Mouse (Mus musculus) skeletal muscle tissue, adult 2 months (tissue): ENCODE measurements around the gene Dhrs3.

Source experiments
- DNase-seq: peaks from one replicate; pipeline ENCODE4 v3.0.0-alpha.2; 2012; ENCODE audit warnings: low read depth, low spot score

Gene Dhrs3

DNA sequence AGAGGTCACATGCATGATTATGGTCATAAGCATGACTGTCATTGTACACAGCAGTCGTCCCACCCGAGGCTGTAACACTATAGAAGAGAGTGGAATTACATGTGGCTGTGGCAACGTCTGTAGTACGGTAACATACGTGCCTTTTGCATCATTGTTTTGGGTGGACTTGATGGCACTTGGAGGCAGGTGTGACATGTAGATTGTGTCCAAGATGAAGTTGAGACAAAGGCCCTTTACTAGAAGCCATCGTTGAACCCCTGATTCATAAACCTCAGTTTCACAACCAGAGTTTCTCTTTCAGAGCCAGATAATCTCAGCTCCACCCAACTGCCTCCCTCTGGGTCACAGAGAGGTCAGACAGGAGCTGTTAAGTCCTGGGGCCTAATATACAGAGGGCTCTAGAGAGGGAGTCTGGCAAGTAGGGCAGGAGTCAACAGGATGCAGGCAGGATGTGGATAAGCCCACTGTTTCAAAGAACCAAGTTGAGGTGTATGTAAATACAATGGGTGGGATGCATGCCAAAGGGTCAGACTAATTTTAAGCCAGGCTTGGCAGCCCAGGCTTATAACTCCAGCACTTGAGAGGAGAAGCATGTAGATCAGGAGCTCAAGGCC is 5.5 kb downstream of the Dhrs3 start:
- DNase-seq: peak; percentile 61

DNA sequence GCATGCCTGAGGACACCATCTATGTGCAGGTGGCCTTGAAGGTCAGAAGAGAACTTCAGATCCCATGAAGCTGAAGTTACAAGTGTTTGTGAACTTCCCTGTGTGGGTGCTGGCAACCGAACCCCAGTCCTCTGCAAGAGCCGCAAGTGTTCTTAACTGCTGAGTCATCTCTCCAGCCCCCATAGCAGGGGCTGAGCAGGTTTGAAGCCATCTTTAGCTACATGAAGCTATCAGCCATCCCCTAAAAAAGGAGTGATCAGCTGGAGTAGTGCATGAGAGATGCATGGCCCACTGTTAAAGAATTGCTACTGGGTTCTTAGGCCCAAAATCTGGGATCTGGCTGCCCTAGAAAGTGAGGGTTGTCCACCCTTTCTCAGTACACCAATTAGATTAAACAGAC is 6.1 kb downstream of the Dhrs3 start:
- no peak for DNase-seq

GRCm38 (mm10) chr4:144901561-144902111 is 9.0 kb downstream of the Dhrs3 start:
- DNase-seq: no peak

DNA sequence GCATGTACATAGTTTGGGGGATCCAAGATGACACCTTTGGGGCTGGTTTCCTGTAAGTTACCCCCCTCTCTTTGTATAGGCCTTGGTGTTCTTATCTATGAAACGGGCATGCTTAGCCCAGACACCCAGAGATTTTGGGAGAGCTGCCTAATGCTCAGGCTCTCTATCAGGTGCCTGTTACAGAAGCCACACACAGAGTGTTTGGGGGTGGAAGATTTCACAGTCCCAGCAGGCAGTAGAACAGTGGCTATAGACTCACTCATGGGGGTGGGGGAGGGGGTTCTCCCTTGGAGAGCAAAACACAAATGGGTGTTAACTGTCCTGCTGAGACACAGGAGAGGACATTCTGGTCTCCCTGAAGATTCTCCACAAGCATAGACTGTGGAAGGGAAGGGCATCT is 10.5 kb downstream of the Dhrs3 start:
- DNase-seq: no peak

GRCm38 (mm10) chr4:144903932-144904331 is 11.3 kb downstream of the Dhrs3 start:
- peak; percentile 70 for DNase-seq

DNA sequence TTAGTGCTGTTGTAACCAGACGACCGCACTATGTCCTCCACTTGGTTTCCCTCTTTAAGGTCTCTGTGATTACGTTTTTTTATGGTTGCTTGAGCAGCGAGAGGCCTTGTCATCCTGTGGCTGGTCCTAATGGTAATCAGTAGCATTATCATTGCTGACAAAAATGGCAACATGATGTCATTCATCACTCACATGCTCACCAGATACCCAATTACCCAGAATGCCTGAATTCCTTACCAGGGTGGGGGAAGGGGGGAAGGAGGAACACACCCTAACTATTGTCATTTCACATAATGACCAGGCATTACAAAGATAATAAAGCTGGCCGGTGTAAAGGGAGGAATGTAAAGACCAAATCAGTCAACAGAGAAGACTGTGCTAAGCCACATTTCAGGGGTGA is 12.5 kb downstream of the Dhrs3 start:
- DNase-seq: no peak

- DNase-seq: peak; percentile 71
Observed at GRCm38 (mm10) chr4:144906001-144906889, 13.6 kb downstream of the Dhrs3 start.

GRCm38 (mm10) chr4:144906978-144907703 is 14.5 kb downstream of the Dhrs3 start:
- peak; percentile 81 for DNase-seq

- DNase-seq: peak; percentile 52
Observed at GRCm38 (mm10) chr4:144908825-144909224, 16.2 kb downstream of the Dhrs3 start.

DNA sequence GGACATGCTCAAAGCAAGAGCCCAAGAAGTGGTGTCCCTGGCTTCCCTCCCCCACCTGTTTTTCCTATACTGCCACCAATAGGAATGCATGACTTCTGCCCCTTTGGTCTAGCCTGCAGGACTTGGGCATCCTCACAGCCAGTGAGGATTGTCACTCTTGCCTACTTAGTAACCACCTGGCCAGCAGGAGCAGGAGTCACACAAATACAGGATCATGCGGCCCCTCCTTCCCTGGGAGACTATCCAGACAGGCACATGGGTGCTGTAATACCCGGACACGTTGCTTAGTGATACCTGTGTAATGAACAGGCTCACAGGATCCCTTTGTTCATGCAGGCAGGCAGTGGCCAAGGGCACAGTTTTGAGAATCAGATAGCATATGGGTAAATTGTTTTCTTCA is 17.7 kb downstream of the Dhrs3 start:
- DNase-seq: no peak

DNA sequence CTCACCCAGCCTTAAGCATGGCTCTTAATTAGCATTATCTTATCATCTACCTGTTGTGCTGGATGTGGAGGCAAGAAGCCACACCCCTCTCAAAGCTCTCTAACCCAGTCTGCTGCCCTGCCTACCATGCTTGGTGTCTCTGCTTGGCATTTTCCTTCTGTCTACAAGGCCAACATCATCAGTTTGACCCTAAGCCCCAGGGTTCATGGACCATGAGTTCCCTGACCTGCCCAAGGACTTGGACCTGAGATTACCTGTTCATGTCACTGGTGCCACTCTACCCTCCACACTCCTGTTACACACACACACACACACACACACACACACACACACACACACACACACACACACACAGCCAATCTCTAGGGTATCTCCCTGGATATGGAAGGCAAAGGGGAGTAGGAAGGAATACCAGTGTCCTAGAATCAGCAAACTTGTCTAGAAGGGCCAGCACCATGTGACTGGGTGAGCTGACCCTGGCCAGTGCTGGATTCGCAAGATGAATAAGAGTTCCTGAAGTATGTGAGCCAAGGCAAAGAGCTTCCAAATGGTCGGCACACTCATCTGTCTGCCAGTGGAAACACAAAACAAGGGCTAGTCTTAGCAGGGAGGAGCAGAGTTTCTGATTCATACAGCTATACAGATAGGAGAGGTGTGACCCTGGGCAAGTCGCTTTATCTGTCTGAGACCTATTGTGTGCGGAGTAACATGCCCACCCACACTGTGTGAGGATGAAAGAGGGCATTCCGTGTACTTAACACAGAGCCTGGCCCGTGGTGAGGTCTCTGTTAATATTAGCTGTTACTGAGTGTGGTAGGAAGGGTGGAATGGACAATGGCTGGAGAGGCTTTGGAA is 20.9 kb downstream of the Dhrs3 start:
- DNase-seq: no peak

DNA sequence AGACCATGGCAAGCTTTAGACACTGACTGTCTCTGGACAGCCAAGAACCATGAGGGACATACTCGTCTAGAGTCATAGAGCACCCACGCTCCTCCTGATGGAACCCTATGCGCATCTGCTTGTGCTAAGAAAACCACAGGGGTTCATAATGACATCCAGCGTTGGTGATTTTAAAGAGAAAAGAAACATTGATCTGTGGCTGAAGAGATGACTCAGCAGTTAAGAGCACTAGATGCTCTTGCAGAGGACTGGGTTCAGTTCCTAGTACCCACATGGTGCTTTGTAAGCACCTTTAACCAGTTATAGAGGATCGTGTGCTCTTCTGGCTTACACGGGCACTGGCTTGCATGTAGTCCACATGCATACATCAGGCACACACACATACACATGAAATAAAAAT is 23.9 kb downstream of the Dhrs3 start:
- no peak for DNase-seq

DNA sequence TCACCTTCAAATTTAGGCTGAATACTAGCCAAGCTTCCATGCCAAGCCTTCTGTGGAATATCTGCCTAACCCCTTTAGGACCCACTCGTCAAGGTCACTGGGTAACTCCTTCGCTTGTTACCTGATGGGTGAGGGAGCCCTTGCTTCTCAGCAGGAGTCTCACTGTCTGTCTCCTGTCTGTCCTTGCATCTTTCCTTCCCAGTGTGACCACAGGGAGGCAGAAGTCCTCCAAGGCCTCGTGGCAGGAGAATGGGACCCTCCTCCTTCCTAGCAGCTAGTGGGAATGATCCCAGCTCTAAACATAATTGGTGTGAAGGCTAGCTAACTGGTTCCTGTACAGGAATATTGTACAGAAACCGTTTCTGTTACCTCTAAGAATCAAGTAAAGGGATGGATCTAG is 24.5 kb downstream of the Dhrs3 start:
- DNase-seq: no peak

DNA sequence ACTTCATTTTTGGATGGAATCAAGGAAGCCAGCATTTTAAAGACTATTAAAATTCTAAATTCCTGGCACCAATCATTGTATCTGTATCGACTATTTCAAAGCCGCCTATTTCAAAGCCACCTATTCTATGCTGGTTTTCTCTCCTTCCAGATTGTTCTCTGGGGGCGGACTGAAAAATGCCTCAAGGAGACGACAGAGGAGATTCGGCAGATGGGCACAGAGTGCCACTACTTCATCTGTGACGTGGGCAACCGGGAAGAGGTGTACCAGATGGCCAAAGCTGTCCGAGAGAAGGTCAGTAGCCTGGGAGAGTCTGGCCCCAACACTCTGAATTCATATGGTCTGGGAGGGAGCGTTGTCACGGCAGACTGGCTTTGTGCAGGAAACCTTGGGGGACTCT is 25.9 kb downstream of the Dhrs3 start:
- DNase-seq: no peak

GRCm38 (mm10) chr4:144928693-144929436 is 36.2 kb downstream of the Dhrs3 start:
- no peak for DNase-seq

DNA sequence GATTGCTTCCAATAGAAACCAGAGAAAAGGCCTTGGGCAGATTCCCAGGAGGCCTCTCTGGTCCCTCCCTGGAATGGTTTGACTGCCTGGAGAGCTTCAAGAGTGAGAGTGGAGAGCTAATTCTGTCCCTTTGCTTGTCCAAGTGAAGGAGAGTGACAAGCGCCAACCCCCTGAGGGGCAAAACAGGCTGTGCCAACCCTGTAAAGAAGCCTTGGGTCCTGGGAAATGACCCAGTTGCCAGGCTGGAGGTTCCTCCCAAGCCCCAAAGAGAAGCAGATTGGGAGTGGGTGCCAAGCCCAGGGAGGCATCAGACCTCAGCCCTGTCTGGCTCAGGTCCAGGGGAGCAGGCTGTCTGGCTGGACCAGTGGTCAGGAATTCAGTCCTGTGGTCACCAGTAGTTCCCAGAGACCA is 37.2 kb downstream of the Dhrs3 start:
- peak; percentile 70 for DNase-seq

GRCm38 (mm10) chr4:144930366-144930765 is 37.7 kb downstream of the Dhrs3 start:
- peak; percentile 92 for DNase-seq

DNA sequence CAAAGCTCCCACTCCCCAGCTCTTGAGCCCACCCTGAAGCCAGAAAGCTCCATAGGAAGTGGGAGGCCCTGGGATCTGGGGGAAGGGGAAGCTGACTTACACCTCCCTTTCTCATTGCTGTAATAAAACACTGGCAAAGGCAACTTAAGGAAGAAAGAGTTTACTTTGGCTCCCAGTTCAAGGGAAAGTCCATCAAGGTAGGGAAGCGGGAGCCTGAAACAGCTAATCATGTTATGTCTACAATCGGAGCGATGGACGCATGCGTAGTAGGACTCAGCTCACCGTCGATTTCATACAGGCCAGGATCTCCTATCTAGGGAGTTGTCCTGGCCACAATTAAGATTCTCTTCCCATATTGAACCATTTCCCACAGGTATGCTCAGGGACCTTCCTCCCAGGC is 38.5 kb downstream of the Dhrs3 start:
- DNase-seq: no peak

DNA sequence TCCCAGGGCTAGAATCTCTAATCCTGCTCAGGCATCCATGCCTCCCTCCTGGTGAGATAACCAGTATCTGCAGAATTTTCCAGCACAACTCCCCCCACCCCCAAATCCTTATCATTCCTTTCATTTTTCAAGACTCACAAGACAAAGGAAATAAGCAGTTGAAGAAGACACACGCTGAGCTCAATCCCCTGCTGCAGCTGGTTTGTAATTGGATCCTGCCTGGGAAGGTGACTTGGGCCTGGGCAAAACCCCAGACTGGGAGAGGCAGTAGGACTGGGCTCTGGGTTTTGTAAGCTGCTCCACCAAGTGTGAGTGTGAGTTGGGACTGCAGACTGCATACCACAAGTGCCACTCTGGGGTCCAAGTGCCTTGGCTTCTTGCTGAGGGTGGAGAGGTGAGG is 41.9 kb downstream of the Dhrs3 start:
- DNase-seq: peak; percentile 44

GRCm38 (mm10) chr4:144936563-144937154 is 44.0 kb downstream of the Dhrs3 start:
- DNase-seq: no peak
